Mouse (Mus musculus) CD8-positive naive resting alpha-beta T cell, adult 2 months (primary cell): ENCODE measurements around the gene Foxp1.

Experiments used
- DNase-seq, 2 experiments: peaks; one replicate each; pipeline ENCODE4 v3.0.0; 2022; ENCODE audit warnings: low read depth in 2 of 2, low spot score in 2 of 2

Foxp1 gene

GRCm38 (mm10) chr6:99009771-99010170 lies 512.8 kb downstream of the Foxp1 start:
- DNase-seq = no peak

GRCm38 (mm10) chr6:99008565-99008964 lies 514.0 kb downstream of the Foxp1 start:
- DNase-seq = peak in 1 of 2 experiments; percentile 30

GRCm38 (mm10) chr6:99007542-99007941 lies 515.0 kb downstream of the Foxp1 start:
- no peak for DNase-seq

- DNase-seq = no peak
Measured at GRCm38 (mm10) chr6:99004255-99004997, 518.1 kb downstream of the Foxp1 start.

- DNase-seq = no peak
Measured at GRCm38 (mm10) chr6:99003108-99003709, 519.3 kb downstream of the Foxp1 start.

GRCm38 (mm10) chr6:99001637-99002036 lies 520.9 kb downstream of the Foxp1 start:
- DNase-seq = no peak

- no peak for DNase-seq
Measured at GRCm38 (mm10) chr6:98998971-98999932, 523.3 kb downstream of the Foxp1 start.

GRCm38 (mm10) chr6:98997742-98998141 lies 524.8 kb downstream of the Foxp1 start:
- DNase-seq = no peak

GRCm38 (mm10) chr6:98996822-98997221 lies 525.7 kb downstream of the Foxp1 start:
- DNase-seq = no peak

GRCm38 (mm10) chr6:98996346-98996745 lies 526.2 kb downstream of the Foxp1 start:
- DNase-seq = no peak

- no peak for DNase-seq
Measured at GRCm38 (mm10) chr6:98995681-98996080, 526.8 kb downstream of the Foxp1 start.

- DNase-seq = no peak
Measured at GRCm38 (mm10) chr6:98994902-98995301, 527.6 kb downstream of the Foxp1 start.

GRCm38 (mm10) chr6:98994104-98994787 lies 528.3 kb downstream of the Foxp1 start:
- no peak for DNase-seq

GRCm38 (mm10) chr6:98993231-98993630 lies 529.3 kb downstream of the Foxp1 start:
- no peak for DNase-seq

GRCm38 (mm10) chr6:98992772-98993147 lies 529.8 kb downstream of the Foxp1 start:
- DNase-seq = no peak

GRCm38 (mm10) chr6:98991900-98992771 lies 530.4 kb downstream of the Foxp1 start:
- no peak for DNase-seq

- no peak for DNase-seq
Measured at GRCm38 (mm10) chr6:98987533-98988169, 534.9 kb downstream of the Foxp1 start.

- no peak for DNase-seq
Measured at GRCm38 (mm10) chr6:98985452-98985851, 537.1 kb downstream of the Foxp1 start.

- DNase-seq = no peak
Measured at GRCm38 (mm10) chr6:98984626-98985025, 537.9 kb downstream of the Foxp1 start.

GRCm38 (mm10) chr6:98984026-98984425 lies 538.5 kb downstream of the Foxp1 start:
- DNase-seq = no peak
